Mouse (Mus musculus) forebrain, embryonic 14.5 days (tissue): ENCODE measurements around the gene Elovl2. TPM values are rescaled to one million over a fixed set of nuclear protein-coding genes. Genes with fewer than 3 reads are reported as not detected.
"Not testable (repeated sequence)": the region's sequence is repeated elsewhere in the genome, so short reads cannot be mapped to it uniquely, and the experiment has no call there.

Source experiments
- ATAC-seq: fragments of 200-750 bp; cut with Nextera tagmentation; 2 replicates; pipeline ENCODE4 v1.8.0; 2017; ENCODE audit warnings: mild to moderate bottlenecking, moderate library complexity
- DNase-seq: peaks from one replicate; pipeline ENCODE4 v3.0.0-alpha.2; 2015; ENCODE audit warnings: low spot score
- H3K27ac ChIP-seq: fragments of 300-500 bp; sonication (generic); 2 replicates; pipeline ENCODE4 v1.5.1; 2014; ENCODE audit warnings: low read depth, mild to moderate bottlenecking, control low read depth, low read length, moderate library complexity
- H3K27me3 ChIP-seq: fragments of 300-500 bp; sonication (generic); replicated peaks from 2 replicates; pipeline ENCODE4 v1.6.1; 2014; ENCODE audit warnings: low read length, control low read depth, mixed read lengths; ENCODE audit not compliant: control insufficient read depth, insufficient read depth
- H3K36me3 ChIP-seq: fragments of 300-500 bp; sonication (generic); 2 replicates; pipeline ENCODE4 v1.6.1; 2014; ENCODE audit warnings: low read length, control low read depth; ENCODE audit not compliant: control insufficient read depth, insufficient read depth
- H3K4me1 ChIP-seq: fragments of 300-500 bp; sonication (generic); 2 replicates; pipeline ENCODE4 v1.6.1; 2014; ENCODE audit warnings: antibody characterized with exemption, low read length, control low read depth; ENCODE audit not compliant: control insufficient read depth, insufficient read depth
- H3K4me2 ChIP-seq: fragments of 300-500 bp; sonication (generic); 2 replicates; pipeline ENCODE4 v1.6.1; 2014; ENCODE audit warnings: mild to moderate bottlenecking, control low read depth, low read length
- H3K4me3 ChIP-seq: fragments of 300-500 bp; sonication (generic); 2 replicates; pipeline ENCODE4 v1.5.1; 2014; ENCODE audit warnings: low read depth, low read length, control low read depth
- H3K9ac ChIP-seq: fragments of 300-500 bp; sonication (generic); 2 replicates; pipeline ENCODE4 v1.6.1; 2014; ENCODE audit warnings: mild to moderate bottlenecking, low read length, control low read depth, moderate library complexity
- H3K9me3 ChIP-seq: fragments of 300-500 bp; sonication (generic); replicated peaks from 2 replicates; pipeline ENCODE4 v1.6.1; 2016; ENCODE audit warnings: low read length, control low read depth, mixed read lengths; ENCODE audit not compliant: control insufficient read depth
- WGBS: fragments of 180-500 bp; shearing (Covaris S2); extraction: QIAGEN DNeasy Blood & Tissue Kit; methylation state at CpG from one replicate; pipeline ENCODE4 v1.1.7; 2014; 5-methylcytosine and 5-hydroxymethylcytosine counted together
- polyA plus RNA-seq: library from polyadenylated mRNA; unstranded; fragments of >200 nt; fragmentation: Nextera tagmentation; extraction: Ambion mirVana; gene quantifications from 2 replicates; pipeline ENCODE4 v1.2.1, GENCODE M21; 2014

Gene Elovl2
- polyA plus RNA-seq, 1 experiment from 2014 or later = 41.8 TPM

GRCm38 (mm10) chr13:41226513-41226912, 6.3 kb upstream of the Elovl2 start:
- Histone ChIP-seq H3K9me3 (peaks cover 4% of the 10 kb centered on the region; the same call in 1 of the 2 replicates), H3K4me1 (no peaks in the 10 kb centered on the region), H3K4me2 (no peak overlapping the region), H3K36me3 (no peaks in the 10 kb centered on the region), H3K27me3 (no peaks in the 10 kb centered on the region), H3K4me3 (no peak overlapping the region), H3K27ac (no peak overlapping the region), H3K9ac (no peak overlapping the region)
- DNase-seq = no peak
- WGBS = 85% methylated on average over 5 of the region's 5 CpGs
- no peak for ATAC-seq

- peak overlapping the region; percentile 82 for H3K9ac ChIP-seq
- H3K27ac ChIP-seq = peak overlapping the region; percentile 80
- peak overlapping the region; percentile 46 for H3K4me2 ChIP-seq
- 1% methylated on average over 35 of the region's 39 CpGs for WGBS
- ATAC-seq (peak; percentile 85), DNase-seq (peak; percentile 59)
- no peaks in the 10 kb centered on the region for H3K27me3 ChIP-seq
- peak overlapping the region; percentile 82 for H3K4me3 ChIP-seq
- peaks cover 13% of the 10 kb centered on the region; the same call in 1 of the 2 replicates for H3K9me3 ChIP-seq
- no peaks in the 10 kb centered on the region for H3K36me3 ChIP-seq
- H3K4me1 ChIP-seq = peaks cover 10% of the 10 kb centered on the region
Measured at GRCm38 (mm10) chr13:41219687-41220303, 410 bp downstream of the Elovl2 start.

DNA sequence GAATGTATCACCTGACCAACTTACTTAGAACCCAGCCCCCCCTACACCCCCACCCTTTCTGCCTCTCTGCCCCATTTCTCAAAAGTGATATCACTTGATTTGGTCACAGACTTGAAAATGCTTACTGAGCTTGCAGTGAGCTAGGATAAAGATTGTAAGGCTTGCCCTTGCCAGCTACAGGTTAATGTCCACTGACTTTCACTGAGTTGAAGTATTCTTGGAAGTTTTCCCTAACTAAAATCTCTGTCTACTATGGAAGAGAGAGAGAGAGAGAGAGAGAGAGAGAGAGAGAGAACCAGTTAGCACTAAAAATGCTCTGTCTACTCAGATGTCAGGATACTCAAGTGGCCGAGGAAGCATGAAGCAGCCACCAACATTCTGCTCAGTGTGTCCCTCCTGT, 1.1 kb downstream of the Elovl2 start:
- DNase-seq (no peak), ATAC-seq (no peak)
- H3K36me3 ChIP-seq = no peaks in the 10 kb centered on the region
- peaks cover 10% of the 10 kb centered on the region for H3K4me1 ChIP-seq
- no peaks in the 10 kb centered on the region for H3K27me3 ChIP-seq
- H3K4me3 ChIP-seq = peak overlapping the region; percentile 82
- peak overlapping the region; percentile 82; the same call in 1 of the 2 replicates for H3K9ac ChIP-seq
- H3K4me2 ChIP-seq = peak overlapping the region; percentile 46
- 26% methylated on average over 1 of the region's 1 CpGs for WGBS
- H3K9me3 ChIP-seq = peaks cover 13% of the 10 kb centered on the region; the same call in 1 of the 2 replicates
- no peak overlapping the region for H3K27ac ChIP-seq

GRCm38 (mm10) chr13:41216236-41216635, 4.0 kb downstream of the Elovl2 start:
- no peak overlapping the region for H3K4me3 ChIP-seq
- no peaks in the 10 kb centered on the region for H3K27me3 ChIP-seq
- H3K9me3 ChIP-seq = peaks cover 6% of the 10 kb centered on the region; the same call in 1 of the 2 replicates
- ATAC-seq = no peak
- H3K9ac ChIP-seq = no peak overlapping the region
- DNase-seq = no peak
- 63% methylated on average over 3 of the region's 3 CpGs for WGBS
- H3K4me1 ChIP-seq = peaks cover 10% of the 10 kb centered on the region
- no peaks in the 10 kb centered on the region for H3K36me3 ChIP-seq
- no peak overlapping the region for H3K27ac ChIP-seq
- H3K4me2 ChIP-seq = no peak overlapping the region

DNA sequence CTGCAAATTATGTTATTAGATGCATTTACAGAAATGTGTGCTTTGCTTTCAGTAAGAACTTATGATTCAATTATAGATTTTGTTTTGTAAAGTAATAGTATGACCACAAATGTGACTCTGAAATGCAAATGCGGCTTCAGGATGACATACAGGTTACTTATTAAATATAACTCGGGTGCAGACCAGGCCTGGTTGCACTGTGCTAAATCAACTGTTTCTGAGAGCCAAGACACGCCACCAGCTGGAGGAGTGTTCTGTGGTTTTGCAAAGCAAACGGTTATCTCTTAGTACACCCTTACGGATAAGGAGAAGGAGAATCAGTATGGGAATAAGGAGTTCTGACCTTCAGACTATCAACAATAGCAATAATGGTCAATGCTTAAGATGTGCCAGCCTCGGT, 4.5 kb downstream of the Elovl2 start:
- H3K4me3 ChIP-seq = no peak overlapping the region
- peaks cover 10% of the 10 kb centered on the region for H3K4me1 ChIP-seq
- H3K9me3 ChIP-seq = peaks cover 2% of the 10 kb centered on the region; the same call in 1 of the 2 replicates
- no peak overlapping the region for H3K4me2 ChIP-seq
- WGBS = 88% methylated on average over 6 of the region's 6 CpGs
- H3K9ac ChIP-seq = no peak overlapping the region
- H3K27me3 ChIP-seq = no peaks in the 10 kb centered on the region
- ATAC-seq (no peak), DNase-seq (no peak)
- H3K36me3 ChIP-seq = no peaks in the 10 kb centered on the region
- H3K27ac ChIP-seq = no peak overlapping the region

DNA sequence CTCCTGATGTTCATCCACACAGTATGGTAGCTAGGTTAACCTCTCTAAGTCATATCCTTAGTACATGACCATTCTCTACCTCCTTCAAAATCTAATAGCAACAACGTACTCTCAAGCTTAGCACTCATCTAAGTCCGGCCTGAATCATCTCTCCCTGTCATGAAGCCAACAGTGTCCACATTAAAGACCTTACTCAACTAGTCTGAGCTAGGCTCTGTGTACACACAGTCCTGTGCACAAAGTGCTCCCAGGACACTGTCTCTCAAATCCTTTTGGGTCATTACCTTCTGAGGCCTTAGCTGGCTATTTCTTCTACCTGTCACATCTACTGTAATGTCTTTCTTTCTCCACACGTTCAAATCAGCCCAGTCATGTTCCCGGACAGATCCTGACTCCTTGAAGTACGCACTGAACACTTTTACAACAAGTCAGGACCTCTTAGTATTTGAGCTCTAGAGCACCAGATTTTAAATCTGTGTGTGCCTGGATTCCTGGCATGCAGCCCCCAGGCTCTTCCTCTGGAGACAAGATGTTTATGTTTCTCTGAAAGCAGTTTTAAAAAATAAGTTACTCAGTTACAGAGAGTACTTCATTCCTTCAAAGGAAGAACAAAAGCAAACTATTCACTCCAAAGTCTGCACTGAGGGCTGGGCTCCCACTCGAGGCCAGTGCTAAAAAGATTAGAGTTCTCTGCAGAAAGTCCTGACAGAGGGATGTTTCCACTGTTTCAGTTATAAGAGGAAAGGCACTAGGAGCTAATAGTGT, 7.5 kb downstream of the Elovl2 start:
- Histone ChIP-seq H3K27me3 (no peaks in the 10 kb centered on the region), H3K4me1 (no peaks in the 10 kb centered on the region; the same call in 1 of the 2 replicates), H3K9me3 (no peaks in the 10 kb centered on the region), H3K4me3 (no peak overlapping the region), H3K9ac (no peak overlapping the region), H3K36me3 (no peaks in the 10 kb centered on the region), H3K4me2 (no peak overlapping the region), H3K27ac (no peak overlapping the region)
- WGBS = 77% methylated on average over 6 of the region's 6 CpGs
- DNase-seq (no peak), ATAC-seq (no peak)

DNA sequence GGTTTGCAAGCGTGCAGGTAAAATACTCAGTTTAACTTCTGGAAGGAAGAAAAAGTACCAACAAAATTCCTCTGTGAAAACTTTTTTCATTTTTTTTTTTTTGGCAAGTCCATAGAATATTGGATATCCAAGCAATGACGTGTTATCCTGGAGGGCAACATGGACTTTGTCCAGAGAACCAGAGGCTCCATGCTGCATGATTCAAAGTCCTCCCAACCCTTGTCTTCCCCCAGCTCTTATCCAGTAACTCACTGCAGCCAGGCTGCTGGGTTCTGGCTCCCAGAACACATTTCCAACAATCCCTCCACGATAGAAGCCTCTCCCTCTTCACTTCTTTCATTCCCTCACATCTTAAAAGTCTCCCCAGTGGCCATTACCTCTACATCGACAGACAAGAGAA, 8.9 kb downstream of the Elovl2 start:
- H3K9me3 ChIP-seq = no peaks in the 10 kb centered on the region
- H3K4me1 ChIP-seq = no peaks in the 10 kb centered on the region; the same call in 1 of the 2 replicates
- no peak overlapping the region for H3K4me2 ChIP-seq
- ATAC-seq (no peak), DNase-seq (no peak)
- H3K9ac ChIP-seq = no peak overlapping the region
- H3K27ac ChIP-seq = no peak overlapping the region
- no peaks in the 10 kb centered on the region for H3K36me3 ChIP-seq
- H3K27me3 ChIP-seq = no peaks in the 10 kb centered on the region
- no peak overlapping the region for H3K4me3 ChIP-seq
- 86% methylated on average over 4 of the region's 4 CpGs for WGBS

DNA sequence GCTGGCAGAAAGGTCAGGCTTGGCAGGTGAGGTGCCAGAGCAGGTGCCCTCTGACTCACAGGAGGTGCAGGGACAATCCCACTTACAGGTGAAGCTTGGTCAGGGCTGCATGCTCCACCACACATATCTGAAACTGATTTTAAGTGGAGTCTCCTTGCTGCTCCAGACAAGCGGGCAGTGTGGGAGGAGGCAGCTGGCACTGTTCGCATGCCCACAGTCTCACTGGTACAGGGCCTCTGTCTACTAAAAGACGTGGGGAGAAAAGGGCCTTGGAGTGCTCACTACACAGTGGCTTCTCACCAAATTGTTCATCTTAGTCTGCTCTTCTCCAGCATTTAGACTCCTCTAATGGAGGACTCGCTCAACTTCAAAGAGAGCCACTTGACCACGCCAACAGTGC, 14.0 kb downstream of the Elovl2 start:
- 84% methylated on average over 5 of the region's 5 CpGs for WGBS

GRCm38 (mm10) chr13:41205568-41205967, 14.6 kb downstream of the Elovl2 start:
- H3K4me2 ChIP-seq, H3K27me3 ChIP-seq, ATAC-seq, H3K9ac ChIP-seq, H3K36me3 ChIP-seq, H3K4me3 ChIP-seq, H3K9me3 ChIP-seq, DNase-seq, H3K27ac ChIP-seq, H3K4me1 ChIP-seq: not testable (repeated sequence)

More for the DNA sequence above, 14.0 kb downstream of the Elovl2 start:
- H3K27ac ChIP-seq = no peak overlapping the region
- H3K4me1 ChIP-seq = peaks cover 4% of the 10 kb centered on the region; the same call in 1 of the 2 replicates
- no peaks in the 10 kb centered on the region for H3K36me3 ChIP-seq
- no peaks in the 10 kb centered on the region for H3K27me3 ChIP-seq
- H3K9me3 ChIP-seq = no peaks in the 10 kb centered on the region
- no peak overlapping the region for H3K9ac ChIP-seq
- DNase-seq (no peak), ATAC-seq (no peak)
- H3K4me2 ChIP-seq = no peak overlapping the region
- no peak overlapping the region for H3K4me3 ChIP-seq
